Comparison of ENCODE assay signal across 34 mouse cellular contexts in the genomic region with DNA sequence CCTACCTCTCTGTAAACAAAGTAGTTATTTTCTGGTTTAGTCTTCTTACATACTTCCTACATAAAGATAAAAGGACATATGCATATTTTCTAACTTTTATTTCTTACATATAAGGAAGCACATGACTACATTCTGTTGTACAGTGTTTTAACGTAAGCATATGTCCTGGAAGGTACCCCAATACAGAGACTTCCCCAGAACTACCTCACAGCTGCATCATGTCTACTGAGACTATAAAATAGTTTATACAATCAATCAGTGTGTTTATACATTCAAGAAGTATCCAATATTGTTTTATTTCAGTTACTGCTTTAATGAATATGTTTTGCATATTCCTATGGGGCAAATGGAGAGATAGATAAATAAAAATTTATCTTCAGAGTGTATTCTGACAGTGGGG.
"Had no signal": no experiment of that assay in that cellular context is flagged by ENCODE, and none has a peak within 500 bp of the region (broad histone marks: within the 10 kb centered on the region; RNA-seq: fewer than 3 reads in every experiment).

No protein-coding gene starts in this region.

- H3K9ac ChIP-seq: heart, embryonic 12.5 days; heart, embryonic 13.5 days; heart, embryonic 15.5 days; hindbrain, embryonic 12.5 days; hindbrain, embryonic 13.5 days; hindbrain, embryonic 14.5 days; hindbrain, embryonic 15.5 days; kidney, embryonic 15.5 days had no signal

- H3K27me3 ChIP-seq: heart, embryonic 12.5 days; heart, embryonic 13.5 days; heart, embryonic 15.5 days; hindbrain, embryonic 12.5 days; hindbrain, embryonic 13.5 days; hindbrain, embryonic 15.5 days; kidney, embryonic 15.5 days had no signal

- H3K4me1 ChIP-seq: heart, embryonic 13.5 days; heart, embryonic 15.5 days; kidney, embryonic 15.5 days had no signal

- H3K4me2 ChIP-seq: heart, embryonic 11.5 days; heart, embryonic 12.5 days; heart, embryonic 13.5 days; heart, embryonic 15.5 days; hindbrain, embryonic 12.5 days; hindbrain, embryonic 13.5 days; hindbrain, embryonic 14.5 days; hindbrain, embryonic 15.5 days; kidney, embryonic 15.5 days had no signal

- ATAC-seq: hindbrain, embryonic 16.5 days; hindbrain, postnatal 0 days; inflammation-experienced regulatory T-cells, adult 6 months had no signal

- H3K4me3 ChIP-seq: heart, adult 2 months; heart, embryonic 10.5 days; heart, embryonic 12.5 days; heart, embryonic 13.5 days; heart, embryonic 15.5 days; hindbrain, embryonic 10.5 days; hindbrain, embryonic 12.5 days; hindbrain, embryonic 13.5 days; hindbrain, embryonic 15.5 days; kidney, embryonic 15.5 days; layer of hippocampus, adult 2 months had no signal

- H3K36me3 ChIP-seq: heart, embryonic 10.5 days; heart, embryonic 12.5 days; heart, embryonic 13.5 days; heart, embryonic 15.5 days; hindbrain, embryonic 10.5 days; hindbrain, embryonic 12.5 days; hindbrain, embryonic 13.5 days; hindbrain, embryonic 15.5 days; kidney, embryonic 15.5 days had no signal

- DNase-seq: heart, adult 18-20 months; heart, adult 2 months; heart, postnatal 10 days; heart, postnatal 14 days; heart, postnatal 36 days; heart, postnatal 4 days; kidney, adult 11 months; kidney, adult 18-20 months; kidney, adult 2 months; kidney, adult 8-10 months; kidney, adult 9 months; kidney, postnatal 10 days; kidney, postnatal 14 days; kidney, postnatal 25 days; kidney, postnatal 36 days; kidney, postnatal 4 days; layer of hippocampus, adult 9-11 months; layer of hippocampus, postnatal 36 days had no signal

- H3K9me3 ChIP-seq: heart, embryonic 10.5 days; heart, embryonic 12.5 days; heart, embryonic 13.5 days; heart, embryonic 15.5 days; hindbrain, embryonic 10.5 days; hindbrain, embryonic 12.5 days; hindbrain, embryonic 13.5 days; hindbrain, embryonic 15.5 days; kidney, embryonic 15.5 days had no signal

- H3K27ac ChIP-seq: heart, adult 2 months; heart, embryonic 10.5 days; heart, embryonic 13.5 days; heart, embryonic 15.5 days; hindbrain, embryonic 10.5 days; hindbrain, embryonic 12.5 days; hindbrain, embryonic 13.5 days; hindbrain, embryonic 14.5 days; hindbrain, embryonic 15.5 days; hindbrain, postnatal 0 days; kidney, embryonic 15.5 days; kidney, postnatal 0 days; layer of hippocampus, adult 2 months had no signal
